Mouse (Mus musculus) intestine, embryonic 14.5 days (tissue): ENCODE data around the gene Ikbkg. TPM values are rescaled to one million over a fixed set of nuclear protein-coding genes. Genes with fewer than 3 reads are reported as not detected.
"Not testable (repeated sequence)": the region's sequence is repeated elsewhere in the genome, so short reads cannot be mapped to it uniquely, and the experiment has no call there.

Source experiments
- ATAC-seq: fragments of 200-750 bp; cut with Nextera tagmentation; replicated peaks from 2 replicates; pipeline ENCODE4 v1.8.0; 2017; ENCODE audit warnings: low read depth, moderate number of reproducible peaks, moderate TSS enrichment, moderate library complexity; ENCODE audit not compliant: low FRiP score, low TSS enrichment
- DNase-seq: peaks from one replicate; pipeline ENCODE4 v3.0.0-alpha.2; 2018; ENCODE audit warnings: low spot score
- H3K27ac ChIP-seq: fragments of 300-500 bp; sonication (generic); 2 replicates; pipeline ENCODE4 v1.5.1; 2014; ENCODE audit warnings: low read depth, mild to moderate bottlenecking, control low read depth
- H3K27me3 ChIP-seq: fragments of 300-500 bp; sonication (generic); replicated peaks from 2 replicates; pipeline ENCODE4 v1.6.1; 2014; ENCODE audit warnings: low read length, control low read depth; ENCODE audit not compliant: control insufficient read depth, insufficient read depth
- H3K36me3 ChIP-seq: fragments of 300-500 bp; sonication (generic); 2 replicates; pipeline ENCODE4 v1.6.1; 2014; ENCODE audit warnings: low read length, control low read depth; ENCODE audit not compliant: control insufficient read depth, insufficient read depth
- H3K4me1 ChIP-seq: fragments of 300-500 bp; sonication (generic); replicated peaks from 2 replicates; pipeline ENCODE4 v1.6.1; 2014; ENCODE audit warnings: low read length, control low read depth, mixed read lengths; ENCODE audit not compliant: control insufficient read depth, insufficient read depth
- H3K4me2 ChIP-seq: fragments of 300-500 bp; sonication (generic); 2 replicates; pipeline ENCODE4 v1.6.1; 2014; ENCODE audit warnings: low read length
- H3K4me3 ChIP-seq: fragments of 300-500 bp; sonication (generic); 2 replicates; pipeline ENCODE4 v1.5.1; 2014; ENCODE audit warnings: low read depth, low read length, control low read depth, mixed read lengths
- H3K9ac ChIP-seq: fragments of 300-500 bp; sonication (generic); 2 replicates; pipeline ENCODE4 v1.6.1; 2014; ENCODE audit warnings: mild to moderate bottlenecking, low read length
- H3K9me3 ChIP-seq: fragments of 300-500 bp; sonication (generic); 2 replicates; pipeline ENCODE4 v1.6.1; 2016; ENCODE audit warnings: low read length, control low read depth; ENCODE audit not compliant: control insufficient read depth
- WGBS: fragments of 180-500 bp; shearing (Covaris S2); extraction: QIAGEN DNeasy Blood & Tissue Kit; methylation state at CpG from one replicate; pipeline ENCODE4 v1.1.7; 2014; 5-methylcytosine and 5-hydroxymethylcytosine counted together
- polyA plus RNA-seq: library from polyadenylated mRNA; unstranded; fragments of >200 nt; fragmentation: Nextera tagmentation; extraction: Ambion mirVana; gene quantifications from 2 replicates; pipeline ENCODE4 v1.2.1, GENCODE M21; 2014

Ikbkg gene
- polyA plus RNA-seq: 20.2 TPM in 2 replicates

DNA sequence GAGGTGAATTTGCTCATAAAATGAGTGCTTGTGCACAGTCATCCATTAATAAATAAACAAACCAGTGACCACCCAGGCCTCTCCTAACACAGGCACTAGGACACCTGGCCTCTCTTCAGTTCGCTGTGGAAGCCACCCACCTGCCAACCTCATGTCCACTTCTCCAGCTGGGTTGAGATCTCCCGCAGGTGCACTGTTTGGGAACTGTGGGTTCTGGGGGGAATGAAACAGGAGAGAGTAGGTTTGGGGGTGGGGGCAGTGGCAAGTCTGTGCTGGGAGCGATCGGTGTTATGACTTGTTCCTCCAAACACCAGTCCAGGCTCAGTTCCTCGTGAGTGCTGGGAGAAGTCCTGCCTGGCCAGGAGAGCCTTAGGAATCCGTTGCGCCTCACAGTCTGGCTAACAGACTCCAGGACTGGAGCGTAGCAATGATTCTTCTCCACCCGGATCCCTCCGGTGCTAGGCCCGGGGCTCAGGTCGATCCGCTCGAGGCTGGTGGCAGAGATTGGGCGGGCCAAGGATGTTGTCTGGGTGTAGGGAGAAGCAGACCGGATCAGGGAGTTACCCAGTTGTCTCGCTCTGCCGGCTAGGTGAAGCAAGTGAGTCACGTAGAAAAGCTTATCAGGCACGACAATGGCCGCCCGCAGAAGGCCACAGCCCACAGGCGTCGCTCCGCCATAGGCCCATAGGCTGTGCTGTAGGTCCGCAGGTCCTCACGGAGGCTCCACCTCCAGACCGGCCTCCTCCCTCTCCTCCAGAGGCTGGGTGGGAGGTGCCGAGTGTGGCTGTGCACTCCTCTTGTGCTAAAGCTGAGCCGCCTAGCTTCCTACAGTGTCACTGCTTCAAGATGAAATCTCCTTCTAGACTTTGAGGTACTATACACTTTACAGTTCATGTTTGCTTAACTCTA, at the start of gene Ikbkg, which contains the start of gene Fam3a:
Gene Ikbkg, plus strand, starts transcription at position 756 of the 909 bp plus-strand sequence.
Gene Fam3a, minus strand, starts transcription at position 738 of the 909 bp plus-strand sequence.
- H3K4me1 ChIP-seq: no peaks in the 10 kb centered on the region
- peak within 1 kb of the TSS; percentile 74 for H3K9ac ChIP-seq
- no peaks in the 10 kb centered on the region for H3K9me3 ChIP-seq
- ATAC-seq: peak; percentile 100
- H3K4me3 ChIP-seq: peak within 1 kb of the TSS; percentile 48
- peak within 1 kb of the TSS; percentile 83 for H3K27ac ChIP-seq
- WGBS: 19% methylated on average over 30 of the region's 30 CpGs
- H3K4me2 ChIP-seq: peak within 1 kb of the TSS; percentile 61
- H3K27me3 ChIP-seq: no peaks in the 10 kb centered on the region
- H3K36me3 ChIP-seq: peaks cover 4% of the 10 kb centered on the region; the same call in 1 of the 2 replicates
- DNase-seq: peak; percentile 85

DNA sequence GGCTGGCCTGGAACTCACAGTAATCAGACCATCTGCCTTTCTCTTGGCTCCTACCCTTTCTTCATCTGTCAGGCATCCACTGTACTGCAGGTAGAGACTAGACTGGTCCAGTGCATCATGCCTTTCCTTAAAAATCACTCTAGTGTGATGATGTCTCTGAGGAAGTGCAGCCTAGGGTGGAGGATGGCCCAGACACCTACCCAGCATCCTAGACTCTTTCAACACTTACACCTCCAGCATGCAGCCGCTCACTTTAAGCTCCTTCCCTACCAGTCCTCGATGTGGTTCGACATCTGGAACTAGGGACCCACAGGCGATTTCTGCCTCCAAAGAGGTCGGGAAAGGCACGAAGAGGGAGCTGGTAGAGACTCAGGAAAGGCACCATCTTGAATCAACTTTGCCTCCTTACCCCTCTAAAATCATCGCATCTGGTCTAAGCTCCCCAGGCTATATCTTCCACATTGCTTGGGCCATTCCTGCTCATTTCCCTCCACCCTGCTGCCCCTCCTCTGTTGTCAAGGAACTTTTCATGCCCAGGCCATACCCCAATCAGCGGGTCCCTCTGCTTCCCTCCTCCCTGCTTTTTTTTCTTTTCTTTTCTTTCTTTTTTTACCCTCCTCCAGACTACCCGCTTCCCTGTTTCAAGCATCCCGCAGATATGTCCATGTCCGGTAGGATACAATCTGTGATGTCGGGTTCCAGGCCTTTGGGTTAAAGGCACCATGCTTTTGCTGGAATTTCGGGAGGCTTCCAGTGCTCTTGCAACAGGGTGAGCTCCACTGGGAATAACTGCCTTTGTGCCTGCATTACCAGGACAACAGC, 40.2 kb upstream of the Ikbkg start:
- DNase-seq (no peak), ATAC-seq (peak; percentile 62)
- no peaks in the 10 kb centered on the region for H3K27me3 ChIP-seq
- peak overlapping the region; percentile 47 for H3K4me3 ChIP-seq
- no peaks in the 10 kb centered on the region for H3K4me1 ChIP-seq
- H3K4me2 ChIP-seq: peak overlapping the region; percentile 59
- no peaks in the 10 kb centered on the region for H3K36me3 ChIP-seq
- H3K9me3 ChIP-seq: no peaks in the 10 kb centered on the region
- H3K9ac ChIP-seq: peak overlapping the region; percentile 43
- peak overlapping the region; percentile 9; the same call in 1 of the 2 replicates for H3K27ac ChIP-seq
- 22% methylated on average over 13 of the region's 13 CpGs for WGBS

- ATAC-seq (peak; percentile 80), DNase-seq (peak; percentile 73)
- peak within 1 kb of the TSS; percentile 59 for H3K4me2 ChIP-seq
- peak within 1 kb of the TSS; percentile 43 for H3K9ac ChIP-seq
- no peaks in the 10 kb centered on the region for H3K36me3 ChIP-seq
- no peaks in the 10 kb centered on the region for H3K27me3 ChIP-seq
- H3K4me3 ChIP-seq: peak within 1 kb of the TSS; percentile 47
- peak within 1 kb of the TSS; percentile 9; the same call in 1 of the 2 replicates for H3K27ac ChIP-seq
- WGBS: 12% methylated on average over 14 of the region's 22 CpGs
- no peaks in the 10 kb centered on the region for H3K4me1 ChIP-seq
- no peaks in the 10 kb centered on the region for H3K9me3 ChIP-seq
Measured at GRCm38 (mm10) chrX:74353467-74353770, 39.7 kb upstream of the Ikbkg start, which contains the start of gene Lage3. Gene Lage3 (minus strand): TSS chrX:74353618.

DNA sequence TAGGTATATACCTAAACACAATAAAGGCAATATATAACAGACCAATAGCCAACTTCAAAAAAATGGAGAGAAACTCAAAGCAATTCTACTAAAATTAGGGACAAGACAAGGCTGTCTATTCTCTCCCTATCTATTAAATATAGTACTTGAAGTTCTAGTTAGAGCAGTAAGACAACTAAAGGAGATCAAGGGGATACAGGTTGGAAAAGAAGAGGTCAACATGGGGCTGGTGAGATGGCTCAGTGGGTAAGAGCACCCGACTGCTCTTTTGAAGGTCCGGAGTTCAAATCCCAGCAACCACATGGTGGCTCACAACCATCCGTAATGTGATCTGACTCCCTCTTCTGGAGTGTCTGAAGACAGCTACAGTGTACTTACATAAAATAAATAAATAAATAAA, 36.0 kb upstream of the Ikbkg start:
- not testable (repeated sequence) for H3K4me3 ChIP-seq, H3K9me3 ChIP-seq, H3K36me3 ChIP-seq, DNase-seq, H3K4me1 ChIP-seq, H3K9ac ChIP-seq, H3K27me3 ChIP-seq, ATAC-seq, H3K4me2 ChIP-seq, H3K27ac ChIP-seq
- WGBS: 90% methylated on average over 3 of the region's 3 CpGs

DNA sequence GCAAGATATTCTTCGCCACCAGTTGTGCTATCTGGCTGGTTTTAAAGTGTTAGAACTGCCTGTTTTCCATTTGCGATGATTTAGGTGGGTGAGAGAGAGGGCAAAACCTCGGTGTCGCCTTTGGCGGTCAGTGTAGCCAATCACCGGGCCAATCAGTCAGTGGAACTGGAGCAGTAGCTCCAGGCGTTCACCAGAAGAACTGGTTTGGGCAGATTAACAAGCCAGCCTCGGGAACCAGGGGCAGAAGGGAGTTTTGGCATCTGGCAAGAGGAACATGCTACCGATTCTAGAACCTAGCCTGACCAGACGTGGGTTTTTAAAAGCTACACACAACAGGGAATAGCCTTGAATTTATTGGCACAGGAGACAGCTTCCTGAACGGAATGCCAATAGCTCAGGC, 33.9 kb upstream of the Ikbkg start:
- H3K9ac ChIP-seq: no peak overlapping the region
- ATAC-seq (no peak), DNase-seq (no peak)
- no peaks in the 10 kb centered on the region for H3K9me3 ChIP-seq
- no peaks in the 10 kb centered on the region for H3K36me3 ChIP-seq
- H3K27me3 ChIP-seq: no peaks in the 10 kb centered on the region
- 33% methylated on average over 11 of the region's 11 CpGs for WGBS
- no peak overlapping the region for H3K27ac ChIP-seq
- H3K4me1 ChIP-seq: no peaks in the 10 kb centered on the region
- no peak overlapping the region for H3K4me3 ChIP-seq
- no peak overlapping the region for H3K4me2 ChIP-seq

DNA sequence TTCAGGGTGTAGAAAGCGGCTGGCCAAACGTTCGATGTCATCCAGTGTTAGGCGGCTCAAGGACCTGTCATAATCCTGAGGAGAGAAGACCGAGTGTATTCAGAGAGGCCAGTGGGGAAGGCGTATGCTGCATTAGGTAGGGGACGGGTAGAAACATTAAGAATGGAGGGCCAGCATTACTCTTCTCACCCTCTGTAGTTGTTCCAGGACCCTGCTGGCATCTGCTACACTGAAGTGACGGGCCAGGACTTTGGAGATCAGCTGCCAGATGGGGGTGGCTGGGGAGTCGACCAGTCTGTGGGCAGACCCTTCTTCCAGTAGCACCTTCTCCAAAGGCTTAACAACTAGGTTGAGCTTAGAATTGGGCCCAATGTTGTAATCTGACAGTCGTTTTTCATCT, 25.6 kb upstream of the Ikbkg start:
- DNase-seq: no peak
- peak overlapping the region; percentile 54 for H3K4me3 ChIP-seq
- WGBS: 60% methylated on average over 10 of the region's 10 CpGs
- peak overlapping the region; percentile 65 for H3K9ac ChIP-seq
- no peaks in the 10 kb centered on the region; the same call in 1 of the 2 replicates for H3K4me1 ChIP-seq
- peaks cover 14% of the 10 kb centered on the region for H3K36me3 ChIP-seq
- peak overlapping the region; percentile 59 for H3K4me2 ChIP-seq
- H3K9me3 ChIP-seq: no peaks in the 10 kb centered on the region
- no peaks in the 10 kb centered on the region for H3K27me3 ChIP-seq
- ATAC-seq: no peak
- 0 out of 2 replicates have a peak overlapping the region, but pooled peaks have one; percentile 65 for H3K27ac ChIP-seq

GRCm38 (mm10) chrX:74368209-74368909, 24.7 kb upstream of the Ikbkg start:
- peak; percentile 75 for DNase-seq
- peak; percentile 85 for ATAC-seq
- no peaks in the 10 kb centered on the region for H3K27me3 ChIP-seq
- H3K9me3 ChIP-seq: no peaks in the 10 kb centered on the region
- 18% methylated on average over 41 of the region's 49 CpGs for whole genome bisulfite sequencing
- H3K4me3 ChIP-seq: peak overlapping the region; percentile 54
- H3K9ac ChIP-seq: peak overlapping the region; percentile 65
- no peaks in the 10 kb centered on the region; the same call in 1 of the 2 replicates for H3K4me1 ChIP-seq
- peak overlapping the region; percentile 59 for H3K4me2 ChIP-seq
- peak overlapping the region; percentile 65; the same call in 1 of the 2 replicates for H3K27ac ChIP-seq
- H3K36me3 ChIP-seq: peaks cover 14% of the 10 kb centered on the region
